Mouse (Mus musculus) central nervous system, embryonic 18 days (tissue): Measurements from ENCODE around the gene Ceacam20. TPM values are rescaled to one million over a fixed set of nuclear protein-coding genes. Genes with fewer than 3 reads are reported as not detected.

Source experiments
- polyA plus RNA-seq: library from polyadenylated mRNA; depleted of rRNA; stranded (reverse); fragments of >200 nt; gene quantifications from 2 replicates; pipeline ENCODE4 v1.2.3, GENCODE M21; 2012; rRNA removed

Ceacam20 gene
- polyA plus RNA-seq: not detected in 2 replicates

DNA sequence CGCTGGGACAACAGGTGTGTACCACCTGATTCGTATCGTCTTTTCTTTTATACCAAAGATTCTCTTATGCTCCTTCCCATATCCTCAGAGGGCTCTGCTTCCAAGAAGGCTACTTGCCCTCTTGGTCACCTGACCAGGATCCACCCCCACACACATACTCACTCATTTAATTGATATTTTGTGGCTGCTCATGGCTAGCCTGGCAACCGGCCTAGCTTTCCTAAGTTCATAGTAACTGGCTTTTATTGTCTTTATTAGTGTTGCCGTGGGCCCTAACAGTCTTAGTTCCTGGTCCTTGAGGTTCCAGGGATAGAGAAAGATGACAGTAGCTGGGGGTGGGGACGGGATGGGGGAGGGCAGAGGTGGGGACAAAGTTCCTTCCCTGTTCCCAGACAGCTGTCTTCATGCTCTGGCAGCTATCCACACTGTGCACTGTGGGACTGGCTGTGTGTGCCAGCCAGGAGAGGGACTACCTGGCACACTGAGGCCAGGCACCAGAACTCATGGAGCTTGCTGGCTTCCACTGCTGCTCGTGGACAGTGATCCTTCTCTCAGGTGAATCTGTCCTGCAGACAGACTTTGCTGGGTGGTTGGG, at the start of gene Ceacam20:
Gene Ceacam20, plus strand, starts transcription at position 428 of the 595 bp plus-strand sequence.

DNA sequence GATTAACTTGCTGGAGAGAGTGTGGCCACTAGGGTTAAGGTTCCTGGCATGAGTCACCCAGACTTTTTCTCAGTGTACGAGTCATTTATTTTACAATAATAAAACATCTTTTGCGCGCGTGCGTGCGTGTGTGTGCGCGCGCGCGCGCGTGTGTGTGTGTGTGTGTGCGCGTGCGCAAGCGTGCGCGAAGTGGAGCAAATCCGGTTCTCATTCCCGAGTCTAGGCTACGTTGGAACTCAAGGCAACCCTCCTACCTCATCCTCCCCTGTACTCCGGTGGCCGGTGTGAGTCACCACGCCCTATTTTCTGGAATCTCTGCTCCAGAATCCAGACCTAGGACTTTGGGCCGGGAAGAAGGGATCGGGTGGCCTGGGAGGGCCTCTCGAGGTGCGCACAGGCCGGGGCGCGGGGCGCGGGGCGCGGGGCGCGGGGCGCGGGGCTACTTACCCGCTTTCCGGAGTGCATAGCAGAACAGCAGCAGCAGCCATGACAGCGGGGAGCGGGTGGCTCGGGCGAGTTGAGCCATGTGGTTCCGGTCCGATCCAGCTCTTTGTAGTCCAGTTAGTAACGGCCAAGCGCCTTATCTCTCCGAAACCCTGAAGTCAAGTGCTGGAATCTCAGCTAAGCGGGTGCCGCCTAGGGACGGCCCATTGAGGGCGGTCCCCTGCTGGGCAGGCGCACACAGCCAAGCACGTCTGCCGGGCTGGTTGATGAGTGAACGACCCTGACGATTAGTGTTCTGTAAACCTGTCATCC, 44.5 kb upstream of the Ceacam20 start, which contains the start of gene Pvr:
Gene Pvr, minus strand, starts transcription at position 655 of the 756 bp plus-strand sequence.

DNA sequence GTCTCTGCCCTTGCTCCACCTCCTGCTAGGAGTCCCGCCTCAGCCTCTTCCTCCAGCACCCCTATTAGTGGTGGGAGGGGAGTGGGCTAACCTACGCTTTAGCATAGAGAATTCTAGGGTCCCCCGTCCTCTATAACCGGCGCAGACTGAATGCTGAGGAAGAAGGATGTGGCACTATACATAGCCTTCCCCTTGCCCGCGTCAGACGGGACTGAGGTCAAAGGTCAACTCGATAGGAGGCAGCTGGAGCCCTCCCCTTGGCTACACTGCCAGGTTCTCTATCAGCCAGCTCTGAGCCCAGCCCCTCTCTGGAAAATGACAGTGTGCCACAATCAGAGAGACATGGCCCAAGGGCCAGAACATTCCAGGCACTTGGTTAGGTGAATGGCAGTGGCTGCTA, 14.6 kb upstream of the Ceacam20 start, which contains the start of gene Igsf23:
Gene Igsf23, minus strand, starts transcription at position 168 of the 400 bp plus-strand sequence.

DNA sequence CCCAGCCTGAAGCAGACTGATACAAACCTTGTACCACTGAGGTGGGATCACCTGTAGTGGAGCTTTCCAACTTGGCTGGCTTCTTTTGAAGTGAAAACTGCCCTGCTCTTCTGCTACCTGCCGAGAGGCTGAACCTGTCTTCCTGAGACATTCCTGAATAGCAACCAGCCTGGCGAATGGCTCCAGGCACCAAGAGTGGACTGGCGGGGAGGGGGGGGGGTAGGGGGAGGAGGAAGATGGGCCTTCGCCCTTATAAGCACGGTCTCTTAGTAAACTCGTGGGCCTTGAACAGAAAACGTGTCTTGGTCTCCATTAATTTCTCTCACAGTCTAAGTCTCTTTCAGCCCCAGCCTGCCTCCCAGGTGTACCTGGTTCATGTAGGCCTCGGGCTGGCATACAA, 26.0 kb downstream of the Ceacam20 start, which contains the start of gene Nlrp9b:
Gene Nlrp9b, plus strand, starts transcription at position 301 of the 400 bp plus-strand sequence.

Other genes with a start within 250 kb of the Ceacam20 start
- 103 and 109 TPM in 2 replicates for gene Tomm40, start 250.0 kb upstream of the Ceacam20 start, polyA plus RNA-seq
- gene Nectin2, start 214.9 kb upstream of the Ceacam20 start, polyA plus RNA-seq: 37.8 and 38.6 TPM in 2 replicates
- gene Bcam, start 194.4 kb upstream of the Ceacam20 start, polyA plus RNA-seq: 13.3 and 17.6 TPM in 2 replicates
- gene Cblc, start 168.6 kb upstream of the Ceacam20 start, polyA plus RNA-seq: 0.20 and 0.48 TPM in 2 replicates
- 0.72 and 2.2 TPM in 2 replicates for gene Bcl3, start 142.6 kb upstream of the Ceacam20 start, polyA plus RNA-seq
- 27.6 and 28.4 TPM in 2 replicates for gene Gm19345, start 113.4 kb upstream of the Ceacam20 start, polyA plus RNA-seq
- gene Ceacam16, start 104.1 kb upstream of the Ceacam20 start, polyA plus RNA-seq: not detected in 2 replicates
- not detected in 2 replicates for gene Ceacam19, start 77.4 kb upstream of the Ceacam20 start, polyA plus RNA-seq
- 15.3 and 15.9 TPM in 2 replicates for gene Pvr, start 44.3 kb upstream of the Ceacam20 start, polyA plus RNA-seq
- not detected in 2 replicates for gene Igsf23, start 14.7 kb upstream of the Ceacam20 start, polyA plus RNA-seq
- gene Nlrp9b, start 26.1 kb downstream of the Ceacam20 start, polyA plus RNA-seq: not detected in 2 replicates
- not detected in 2 replicates for gene Vmn1r91, start 134.3 kb downstream of the Ceacam20 start, polyA plus RNA-seq
- not detected in 2 replicates for gene Gm16442, start 157.2 kb downstream of the Ceacam20 start, polyA plus RNA-seq
- gene Vmn1r93, start 173.7 kb downstream of the Ceacam20 start, polyA plus RNA-seq: not detected in 2 replicates
- gene Vmn1r94, start 203.0 kb downstream of the Ceacam20 start, polyA plus RNA-seq: not detected in 2 replicates
- not detected in 2 replicates for gene Vmn1r95, start 228.3 kb downstream of the Ceacam20 start, polyA plus RNA-seq
- not detected in 2 replicates for gene Gm6164, start 240.2 kb downstream of the Ceacam20 start, polyA plus RNA-seq